Mouse (Mus musculus) heart, embryonic 13.5 days (tissue): ENCODE measurements around the gene Rev3l. TPM values are rescaled to one million over a fixed set of nuclear protein-coding genes. Genes with fewer than 3 reads are reported as not detected.

ENCODE experiments used
- ATAC-seq: fragments of 200-750 bp; cut with Nextera tagmentation; 2 replicates; pipeline ENCODE4 v1.8.0; 2017; ENCODE audit warnings: moderate TSS enrichment; ENCODE audit not compliant: insufficient number of reproducible peaks, low FRiP score, low TSS enrichment; ENCODE audit errors: extremely low read depth
- H3K27ac ChIP-seq: fragments of 300-500 bp; sonication (generic); replicated peaks from 2 replicates; pipeline ENCODE4 v1.5.1; 2015; ENCODE audit warnings: moderate library complexity, mild to moderate bottlenecking, inconsistent platforms
- H3K27me3 ChIP-seq: fragments of 300-500 bp; sonication (generic); replicated peaks from 2 replicates; pipeline ENCODE4 v1.6.1; 2015; ENCODE audit warnings: mild to moderate bottlenecking, inconsistent platforms
- H3K36me3 ChIP-seq: fragments of 300-500 bp; sonication (generic); 2 replicates; pipeline ENCODE4 v1.6.1; 2015; ENCODE audit warnings: mild to moderate bottlenecking, inconsistent platforms
- H3K4me1 ChIP-seq: fragments of 300-500 bp; sonication (generic); 2 replicates; pipeline ENCODE4 v1.6.1; 2015; ENCODE audit warnings: inconsistent platforms
- H3K4me2 ChIP-seq: fragments of 300-500 bp; sonication (generic); 2 replicates; pipeline ENCODE4 v1.6.1; 2015; ENCODE audit warnings: inconsistent platforms, mild to moderate bottlenecking, moderate library complexity
- H3K4me3 ChIP-seq: fragments of 300-500 bp; sonication (generic); 2 replicates; pipeline ENCODE4 v1.5.1; 2015; ENCODE audit warnings: moderate library complexity, mild to moderate bottlenecking, inconsistent platforms
- H3K9ac ChIP-seq: fragments of 300-500 bp; sonication (generic); 2 replicates; pipeline ENCODE4 v1.6.1; 2015; ENCODE audit warnings: inconsistent platforms, mild to moderate bottlenecking, moderate library complexity
- H3K9me3 ChIP-seq: fragments of 300-500 bp; sonication (generic); 2 replicates; pipeline ENCODE4 v1.6.1; 2016; ENCODE audit warnings: inconsistent platforms
- WGBS: fragments of 180-500 bp; shearing (Covaris S2); methylation state at CpG from one replicate; pipeline ENCODE4 v1.1.7; 2015; ENCODE audit warnings: mixed read lengths; 5-methylcytosine and 5-hydroxymethylcytosine counted together
- polyA plus RNA-seq: library from polyadenylated mRNA; unstranded; fragments of >200 nt; fragmentation: Nextera tagmentation; extraction: Ambion mirVana; gene quantifications from 2 replicates; pipeline ENCODE4 v1.2.1, GENCODE M21; 2015

The Rev3l gene
- 8.1 and 8.6 TPM in 2 replicates for polyA plus RNA-seq

DNA sequence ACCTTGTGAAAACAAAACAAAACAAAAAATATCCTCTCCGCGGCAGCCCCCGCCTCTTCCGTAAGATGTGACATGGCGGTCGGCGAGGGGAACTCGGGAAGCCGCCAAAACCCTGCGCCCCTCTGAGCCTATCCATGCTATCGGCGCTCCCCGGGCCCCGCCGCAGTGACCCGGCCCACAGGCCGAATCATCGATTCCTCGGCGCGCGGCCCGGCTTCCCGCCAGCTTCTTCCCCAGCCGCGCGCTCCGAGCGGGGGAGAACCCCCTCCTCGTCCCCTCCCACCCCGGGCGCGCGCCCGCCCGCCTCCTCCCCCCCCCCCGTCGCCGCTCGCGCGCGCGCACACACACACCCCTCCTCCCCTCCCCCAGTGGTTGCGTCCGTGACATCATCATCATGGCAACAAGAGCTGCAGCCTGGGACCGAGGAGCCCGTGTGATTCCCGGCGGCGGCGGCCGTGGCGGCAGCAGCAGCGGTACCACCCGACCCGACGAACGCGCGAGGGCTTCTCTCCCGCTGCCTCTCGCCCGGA lies at the start of gene Rev3l:
Rev3l (plus strand) TSS at position 383 of the 530 bp plus-strand sequence.
- Histone ChIP-seq H3K9me3 (no peaks in the 10 kb centered on the region), H3K36me3 (peaks cover 4% of the 10 kb centered on the region), H3K4me1 (peaks cover 25% of the 10 kb centered on the region), H3K27me3 (no peaks in the 10 kb centered on the region), H3K9ac (peak within 1 kb of the TSS; percentile 97), H3K4me3 (peak within 1 kb of the TSS; percentile 88), H3K27ac (peak within 1 kb of the TSS; percentile 100), H3K4me2 (peak within 1 kb of the TSS; percentile 84)
- peak; percentile 69 for ATAC-seq
- under 1% methylated on average over 47 of the region's 64 CpGs for WGBS

DNA sequence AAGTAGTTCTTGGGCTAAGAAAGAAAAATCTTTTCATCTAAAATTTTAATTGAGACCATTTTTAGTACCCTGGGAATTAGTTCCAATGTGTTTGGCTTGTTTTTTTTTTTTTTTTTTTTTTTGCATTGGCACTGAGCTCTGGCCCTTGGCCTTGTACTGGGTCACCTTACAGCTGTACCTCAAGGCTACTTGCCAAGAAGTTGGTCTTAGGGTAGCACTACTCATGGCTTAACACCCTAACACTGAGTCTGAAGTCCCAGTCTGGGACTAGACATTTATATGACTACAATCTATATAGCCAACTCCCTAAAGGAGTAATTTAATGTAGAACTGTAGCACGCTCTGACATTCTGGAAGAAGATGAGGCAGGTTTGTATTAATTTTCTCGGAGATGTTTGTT lies 49.4 kb upstream of the Rev3l start:
- no peak overlapping the region for H3K4me2 ChIP-seq
- H3K9ac ChIP-seq, result no peak overlapping the region
- peaks cover 13% of the 10 kb centered on the region for H3K36me3 ChIP-seq
- no peaks in the 10 kb centered on the region for H3K27me3 ChIP-seq
- H3K9me3 ChIP-seq, result no peaks in the 10 kb centered on the region
- no peak overlapping the region for H3K4me3 ChIP-seq
- H3K27ac ChIP-seq, result no peak overlapping the region
- WGBS, result 77% methylated on average over 2 of the region's 2 CpGs
- peaks cover 6% of the 10 kb centered on the region for H3K4me1 ChIP-seq
- no peak for ATAC-seq

DNA sequence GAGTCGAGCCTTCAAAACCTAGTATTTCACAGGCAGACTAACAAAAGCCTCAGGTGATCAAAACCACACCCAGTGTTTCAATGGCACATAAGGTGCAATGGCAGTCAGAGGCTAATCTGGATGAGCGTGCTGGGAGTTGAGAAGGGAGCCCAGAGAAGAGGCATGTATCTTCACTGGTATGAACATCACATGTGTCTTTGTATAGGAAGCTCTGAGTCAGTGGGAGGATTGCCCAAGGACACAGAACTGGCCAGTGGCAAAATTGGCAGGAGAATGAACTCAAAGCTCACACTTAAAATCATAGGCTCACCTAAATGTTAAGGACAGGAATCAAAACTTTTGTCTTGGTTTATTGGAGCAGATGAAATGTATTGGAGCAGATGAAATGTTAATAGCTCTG lies 48.4 kb upstream of the Rev3l start:
- H3K36me3 ChIP-seq, result peaks cover 13% of the 10 kb centered on the region
- no peak overlapping the region for H3K9ac ChIP-seq
- no peak overlapping the region for H3K4me2 ChIP-seq
- H3K27ac ChIP-seq, result no peak overlapping the region
- ATAC-seq, result no peak
- H3K27me3 ChIP-seq, result no peaks in the 10 kb centered on the region
- WGBS, result 85% methylated on average over 2 of the region's 2 CpGs
- H3K4me1 ChIP-seq, result peaks cover 15% of the 10 kb centered on the region
- no peaks in the 10 kb centered on the region for H3K9me3 ChIP-seq
- H3K4me3 ChIP-seq, result no peak overlapping the region

DNA sequence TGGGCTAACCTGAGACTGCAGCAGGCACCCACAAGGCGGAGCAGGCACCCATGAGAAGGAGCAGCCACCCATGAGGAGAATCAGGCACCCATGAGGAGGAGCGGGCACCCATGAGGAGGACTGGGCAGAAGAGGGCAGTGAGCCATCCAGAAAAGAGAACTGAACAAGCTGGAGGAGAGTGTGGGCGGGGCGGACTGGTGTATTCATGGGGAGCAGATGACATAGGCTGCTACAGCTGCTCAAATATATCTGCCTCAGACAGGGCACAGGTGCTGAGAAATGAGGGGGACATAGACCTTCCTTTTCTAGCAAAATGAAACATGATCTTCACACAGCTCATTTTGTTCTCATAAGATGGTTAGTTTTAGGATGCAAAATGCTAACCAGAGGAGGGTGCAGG lies 45.1 kb upstream of the Rev3l start:
- Histone ChIP-seq H3K27me3 (no peaks in the 10 kb centered on the region), H3K36me3 (no peaks in the 10 kb centered on the region), H3K27ac (no peak overlapping the region), H3K4me1 (peaks cover 23% of the 10 kb centered on the region), H3K4me3 (no peak overlapping the region), H3K4me2 (no peak overlapping the region), H3K9ac (no peak overlapping the region), H3K9me3 (no peaks in the 10 kb centered on the region)
- 91% methylated on average over 4 of the region's 4 CpGs for WGBS
- no peak for ATAC-seq

DNA sequence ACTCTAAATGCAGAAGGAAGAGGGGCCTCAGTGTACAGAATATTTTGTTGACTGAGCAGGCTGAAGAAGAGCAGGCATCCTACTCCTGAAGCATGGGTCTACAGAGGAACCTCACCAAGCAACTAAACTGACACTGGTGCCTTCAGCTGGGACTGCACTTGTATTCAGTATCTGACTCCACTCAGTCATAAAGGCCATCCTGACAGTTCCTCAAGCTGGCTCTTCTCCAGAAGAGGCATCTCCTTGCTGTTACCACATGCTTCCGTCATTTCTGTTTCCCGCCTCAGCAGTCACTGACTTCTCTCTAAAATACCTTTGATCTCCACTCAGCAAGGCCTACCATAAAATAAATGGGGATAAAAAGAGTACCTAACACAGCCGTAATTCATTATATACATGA lies 44.1 kb upstream of the Rev3l start:
- H3K9ac ChIP-seq, result no peak overlapping the region
- WGBS, result 52% methylated on average over 3 of the region's 3 CpGs
- no peak overlapping the region for H3K27ac ChIP-seq
- H3K9me3 ChIP-seq, result no peaks in the 10 kb centered on the region
- H3K4me2 ChIP-seq, result no peak overlapping the region
- H3K27me3 ChIP-seq, result no peaks in the 10 kb centered on the region
- ATAC-seq, result no peak
- H3K4me3 ChIP-seq, result no peak overlapping the region
- no peaks in the 10 kb centered on the region for H3K36me3 ChIP-seq
- peaks cover 28% of the 10 kb centered on the region for H3K4me1 ChIP-seq

DNA sequence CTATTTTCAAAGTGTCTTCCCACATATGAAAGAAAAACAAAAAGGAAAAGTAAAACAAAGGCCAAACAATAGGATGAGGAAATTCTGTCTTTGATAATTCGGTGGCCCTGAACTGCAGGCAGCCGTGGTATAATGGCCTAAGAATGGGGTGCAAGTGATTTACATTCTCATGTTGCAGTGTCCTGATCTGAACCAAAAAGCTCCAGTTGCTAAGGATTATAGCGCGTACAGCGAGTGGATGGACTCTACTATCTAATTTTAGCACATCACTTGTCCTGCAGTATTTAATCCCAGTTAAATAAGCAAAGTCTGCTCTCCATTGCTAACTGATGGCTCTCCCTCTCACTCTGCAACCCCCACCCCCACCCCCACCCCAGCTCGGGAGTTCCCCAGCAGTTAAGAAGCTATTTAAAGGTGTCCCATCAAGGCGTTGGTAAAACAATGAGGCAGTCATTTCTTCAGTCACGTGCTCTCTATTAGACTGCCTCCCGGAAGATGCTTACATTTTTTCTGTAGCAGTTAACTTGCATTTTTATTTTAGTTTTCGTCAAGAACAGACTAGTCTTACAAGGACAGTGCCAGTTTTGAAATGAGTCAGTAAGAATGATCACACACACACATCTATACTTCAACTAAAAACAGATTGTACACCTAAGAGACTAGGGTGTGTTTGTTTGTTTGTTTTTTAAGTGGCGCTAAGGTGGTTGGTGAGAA lies 40.4 kb upstream of the Rev3l start:
- no peak for ATAC-seq
- no peaks in the 10 kb centered on the region for H3K36me3 ChIP-seq
- no peaks in the 10 kb centered on the region for H3K9me3 ChIP-seq
- peaks cover 23% of the 10 kb centered on the region for H3K4me1 ChIP-seq
- H3K9ac ChIP-seq, result no peak overlapping the region
- no peak overlapping the region for H3K4me3 ChIP-seq
- WGBS, result 40% methylated on average over 11 of the region's 11 CpGs
- H3K27ac ChIP-seq, result peak overlapping the region; percentile 42; the same call in 1 of the 2 replicates
- H3K4me2 ChIP-seq, result peak overlapping the region; percentile 45
- no peaks in the 10 kb centered on the region for H3K27me3 ChIP-seq

DNA sequence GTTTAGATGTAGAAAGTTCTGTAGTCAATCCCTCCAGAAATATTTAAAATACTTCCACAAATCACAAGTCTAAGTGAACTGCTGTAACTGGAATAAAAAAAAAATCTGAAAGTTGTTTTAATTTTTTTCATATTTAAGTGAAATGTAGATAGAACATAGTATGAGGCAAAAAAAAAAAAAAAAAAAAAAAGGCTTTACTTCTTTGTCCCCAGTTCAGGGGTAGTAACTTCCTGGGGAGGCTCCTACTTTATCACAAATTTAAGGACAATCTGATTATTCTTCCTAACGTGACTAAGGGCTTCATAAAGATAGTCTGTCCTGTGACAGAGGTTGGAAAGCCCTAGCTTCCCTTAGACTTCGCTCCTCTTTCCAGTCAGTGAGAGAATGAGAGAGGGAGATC lies 39.8 kb upstream of the Rev3l start:
- no peaks in the 10 kb centered on the region for H3K27me3 ChIP-seq
- no peaks in the 10 kb centered on the region for H3K9me3 ChIP-seq
- H3K9ac ChIP-seq, result no peak overlapping the region
- no peak for ATAC-seq
- no peak overlapping the region for H3K4me2 ChIP-seq
- H3K4me1 ChIP-seq, result peaks cover 23% of the 10 kb centered on the region
- H3K4me3 ChIP-seq, result no peak overlapping the region
- H3K27ac ChIP-seq, result no peak overlapping the region
- no peaks in the 10 kb centered on the region for H3K36me3 ChIP-seq
- WGBS, result 60% methylated on average over 2 of the region's 2 CpGs

DNA sequence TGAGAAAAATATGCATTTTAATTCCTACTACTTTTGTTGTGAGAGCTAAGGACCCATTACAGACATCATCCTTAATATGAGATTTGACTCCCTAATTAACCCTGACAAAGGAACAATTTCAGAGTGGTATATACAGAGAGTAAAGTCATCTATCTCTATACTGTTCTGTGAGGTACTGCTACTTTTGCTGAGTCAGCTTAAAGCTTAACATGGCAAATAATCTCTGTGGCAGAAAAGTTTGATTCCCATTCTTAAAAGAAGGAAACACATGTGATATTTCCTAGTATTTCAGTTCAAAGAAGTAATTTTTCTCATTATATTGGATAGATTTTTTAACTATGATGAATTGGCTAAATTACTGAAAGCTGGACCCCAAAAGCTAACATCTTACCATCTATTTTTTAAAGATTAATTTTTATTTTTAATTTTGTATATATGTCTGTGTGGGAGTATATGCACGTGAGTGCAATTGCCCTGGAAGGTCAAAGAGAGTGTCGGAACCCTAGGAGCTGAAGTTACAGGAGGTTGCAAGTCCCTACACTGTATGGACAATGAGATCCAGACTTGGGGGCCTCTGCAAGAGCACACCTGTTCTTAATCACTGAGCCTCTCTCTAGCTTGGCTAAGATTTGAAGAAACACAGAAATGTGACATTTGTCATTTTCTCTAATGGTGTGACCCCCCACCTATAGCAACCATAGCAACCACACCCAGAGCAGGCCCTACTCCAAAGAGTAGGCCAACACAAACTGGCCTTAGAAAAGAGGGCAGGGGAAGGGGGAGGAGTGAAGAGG lies 24.0 kb upstream of the Rev3l start:
- no peaks in the 10 kb centered on the region for H3K4me1 ChIP-seq
- WGBS, result 83% methylated on average over 2 of the region's 2 CpGs
- H3K27me3 ChIP-seq, result no peaks in the 10 kb centered on the region
- no peak overlapping the region for H3K9ac ChIP-seq
- no peak overlapping the region for H3K4me2 ChIP-seq
- no peak overlapping the region for H3K27ac ChIP-seq
- no peaks in the 10 kb centered on the region for H3K9me3 ChIP-seq
- ATAC-seq, result no peak
- no peaks in the 10 kb centered on the region; the same call in 1 of the 2 replicates for H3K36me3 ChIP-seq
- H3K4me3 ChIP-seq, result no peak overlapping the region

DNA sequence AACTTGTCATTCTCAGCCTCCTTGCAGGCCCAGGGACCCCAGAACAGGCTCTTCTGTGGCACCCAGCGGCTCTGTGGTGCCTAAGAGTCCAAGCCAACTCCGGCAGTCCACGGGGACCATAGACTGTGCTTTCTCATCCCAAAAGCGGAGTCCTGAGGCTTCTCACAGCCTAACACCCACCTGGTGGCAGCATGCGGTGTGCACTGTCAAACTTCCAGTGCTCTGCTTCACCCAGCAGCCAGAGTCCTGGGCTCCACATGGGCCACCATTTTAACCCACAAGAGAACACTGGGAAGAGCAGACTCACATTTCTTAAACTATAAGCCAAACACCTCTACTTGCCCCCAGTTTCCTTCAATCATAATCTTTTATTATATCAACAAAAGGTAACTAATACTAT lies 15.0 kb upstream of the Rev3l start:
- WGBS, result 80% methylated on average over 5 of the region's 5 CpGs
- Histone ChIP-seq H3K9me3 (no peaks in the 10 kb centered on the region), H3K36me3 (peaks cover 6% of the 10 kb centered on the region; the same call in 1 of the 2 replicates), H3K27me3 (no peaks in the 10 kb centered on the region), H3K27ac (no peak overlapping the region), H3K4me2 (no peak overlapping the region), H3K4me3 (no peak overlapping the region), H3K9ac (no peak overlapping the region), H3K4me1 (peaks cover 8% of the 10 kb centered on the region)
- no peak for ATAC-seq

DNA sequence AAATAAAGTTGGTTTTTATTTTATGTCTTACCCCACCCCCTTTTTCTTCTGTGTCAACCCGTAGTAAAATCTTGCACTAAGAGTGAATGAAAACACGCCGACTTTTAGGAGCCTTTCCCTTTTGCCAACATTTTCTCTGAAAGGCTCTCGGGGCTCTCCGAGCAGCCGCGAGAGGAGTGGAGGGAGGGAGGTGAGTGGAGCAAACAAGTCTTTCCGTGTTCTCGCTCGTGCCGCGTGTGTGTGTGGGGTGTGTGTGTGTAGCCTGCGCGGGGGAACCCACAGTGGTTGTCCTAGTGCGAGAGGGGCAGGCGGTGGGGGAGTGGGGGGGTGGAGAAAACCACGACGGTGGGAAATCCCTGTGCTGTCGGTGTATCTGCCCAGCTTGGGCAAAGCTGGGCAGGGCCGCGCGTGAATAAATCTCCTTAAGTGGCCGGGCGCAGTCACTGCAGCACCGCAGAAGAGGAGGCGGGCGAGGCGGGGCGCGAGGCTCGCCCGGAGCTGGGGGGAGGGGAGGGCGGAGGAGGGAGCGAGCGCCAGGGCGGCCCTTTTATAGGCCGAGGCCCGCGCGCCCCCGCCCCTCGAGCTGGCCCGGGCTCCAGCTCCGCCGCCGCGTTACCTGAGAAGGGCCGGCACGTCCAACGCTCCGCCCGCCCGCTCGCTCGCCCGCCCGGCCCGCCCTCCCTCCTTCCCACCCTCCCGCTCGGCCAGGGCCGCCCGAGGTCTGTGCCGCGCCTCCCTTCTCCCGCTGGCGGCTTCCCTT lies 762 bp upstream of the Rev3l start:
- Histone ChIP-seq H3K27me3 (no peaks in the 10 kb centered on the region), H3K4me2 (peak overlapping the region; percentile 84), H3K4me1 (peaks cover 25% of the 10 kb centered on the region), H3K9me3 (no peaks in the 10 kb centered on the region), H3K27ac (peak overlapping the region; percentile 100), H3K4me3 (peak overlapping the region; percentile 88), H3K9ac (peak overlapping the region; percentile 97), H3K36me3 (peaks cover 4% of the 10 kb centered on the region)
- ATAC-seq, result peak; percentile 86
- under 1% methylated on average over 48 of the region's 66 CpGs for WGBS
